Mouse (Mus musculus): ENCODE measurements around the gene Nxph1. TPM values are rescaled to one million over a fixed set of nuclear protein-coding genes. Genes with fewer than 3 reads are reported as not detected.

Gene Nxph1
- polyA plus RNA-seq, 1 experiment from 2014 or later = 12.8 TPM

DNA sequence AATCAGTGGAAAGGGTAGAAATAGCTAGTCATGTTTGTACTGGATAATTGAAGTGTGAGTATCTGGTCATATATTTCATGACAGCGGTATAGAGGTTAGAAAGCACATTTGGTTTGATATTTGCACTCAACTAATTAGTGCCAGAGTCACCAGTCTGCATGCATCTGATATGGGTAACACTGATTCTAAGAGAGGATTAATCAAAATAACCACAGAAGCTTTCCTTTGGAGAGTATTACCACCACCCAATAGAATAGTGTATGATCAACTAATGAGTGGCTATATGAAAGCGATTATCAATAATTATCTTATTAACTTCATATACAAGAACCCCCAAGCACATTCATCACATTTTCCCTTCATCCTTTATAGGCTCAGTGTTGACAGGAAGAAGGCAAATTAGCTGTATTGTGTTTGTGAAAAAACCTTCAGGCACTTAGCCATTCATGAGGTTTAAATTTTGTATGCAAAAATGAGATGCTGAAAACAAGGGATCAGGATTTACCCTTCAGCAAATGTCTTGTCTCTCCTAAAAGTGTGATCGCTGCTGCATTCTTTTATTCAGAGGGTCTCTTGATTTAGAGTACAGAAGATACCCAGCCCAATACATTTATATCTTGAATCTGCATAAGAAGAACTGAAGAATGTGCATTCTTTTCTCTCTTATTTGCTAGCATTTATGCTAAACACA lies 185.5 kb downstream of the Nxph1 start:
- H3K4me2 ChIP-seq (replicated peaks; ENCODE audit: low read depth, low read length) = no peak overlapping the region
- H3K36me3 ChIP-seq (ENCODE audit: control insufficient read depth, insufficient read depth, low read length) = no peaks in the 10 kb centered on the region
- H3K27me3 ChIP-seq (ENCODE audit: control insufficient read depth, insufficient read depth, low read length) = no peaks in the 10 kb centered on the region
- WGBS = 80% methylated on average over 3 of the region's 3 CpGs
- no peak overlapping the region for H3K27ac ChIP-seq (ENCODE audit: low read depth, low read length)
- no peak overlapping the region for H3K4me3 ChIP-seq (ENCODE audit: low read depth, low read length)
- H3K4me1 ChIP-seq (replicated peaks; ENCODE audit: control insufficient read depth, insufficient read depth, low read length) = no peaks in the 10 kb centered on the region
- ATAC-seq (ENCODE audit: low FRiP score) (no peak), DNase-seq (ENCODE audit: low spot score) (no peak)
- H3K9me3 ChIP-seq (ENCODE audit: control insufficient read depth, low read length) = no peaks in the 10 kb centered on the region
- H3K9ac ChIP-seq (ENCODE audit: low read depth, low read length) = no peak overlapping the region

DNA sequence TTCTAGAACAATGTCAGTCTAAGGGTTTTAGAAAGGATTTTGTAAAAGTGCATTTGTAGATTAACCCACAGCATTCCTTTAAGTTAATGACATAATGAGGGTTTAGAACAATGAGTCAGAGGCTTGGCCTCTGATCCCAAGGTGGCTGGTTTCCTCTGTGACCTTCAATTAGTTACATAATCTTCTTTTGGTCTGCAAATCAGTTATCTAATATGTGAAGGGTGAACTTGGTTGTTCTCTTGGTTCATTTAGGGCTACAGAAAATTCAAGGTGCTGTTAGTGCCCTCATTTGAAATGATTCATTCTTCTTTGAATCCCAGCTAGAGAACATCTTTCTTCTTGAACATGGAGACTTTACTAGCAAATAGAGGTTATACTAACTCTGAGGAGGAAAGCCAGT lies 199.7 kb downstream of the Nxph1 start:
- H3K36me3 ChIP-seq (ENCODE audit: control insufficient read depth, insufficient read depth, low read length) = no peaks in the 10 kb centered on the region
- H3K4me3 ChIP-seq (ENCODE audit: low read depth, low read length) = no peak overlapping the region
- ATAC-seq (ENCODE audit: low FRiP score) (no peak), DNase-seq (ENCODE audit: low spot score) (no peak)
- no peaks in the 10 kb centered on the region for H3K27me3 ChIP-seq (ENCODE audit: control insufficient read depth, insufficient read depth, low read length)
- no peak overlapping the region for H3K27ac ChIP-seq (ENCODE audit: low read depth, low read length)
- H3K9ac ChIP-seq (ENCODE audit: low read depth, low read length) = no peak overlapping the region
- no peak overlapping the region for H3K4me2 ChIP-seq (replicated peaks; ENCODE audit: low read depth, low read length)
- H3K4me1 ChIP-seq (replicated peaks; ENCODE audit: control insufficient read depth, insufficient read depth, low read length) = no peaks in the 10 kb centered on the region
- no peaks in the 10 kb centered on the region for H3K9me3 ChIP-seq (ENCODE audit: control insufficient read depth, low read length)

DNA sequence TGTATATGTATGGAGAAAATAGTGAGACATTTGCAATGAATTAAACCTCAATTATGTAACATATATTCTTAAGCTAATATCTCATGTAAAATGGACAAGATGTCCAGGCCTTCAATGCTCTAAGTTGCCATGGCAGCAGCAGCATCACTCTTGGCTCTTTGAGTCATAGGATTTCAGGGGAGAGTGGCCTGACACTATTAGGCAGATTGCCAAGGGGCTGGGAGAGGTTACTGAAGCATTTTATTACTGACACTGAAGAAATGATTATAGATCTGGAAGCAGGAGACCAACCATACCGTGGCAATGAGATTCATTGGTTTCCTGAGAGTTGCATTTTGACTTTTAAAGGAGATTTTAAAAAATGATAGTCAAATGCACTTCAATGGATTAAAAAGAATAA lies 201.6 kb downstream of the Nxph1 start:
- 45% methylated on average over 1 of the region's 1 CpGs for WGBS
- H3K9me3 ChIP-seq (ENCODE audit: control insufficient read depth, low read length) = no peaks in the 10 kb centered on the region
- ATAC-seq (ENCODE audit: low FRiP score) = peak; percentile 67

DNA sequence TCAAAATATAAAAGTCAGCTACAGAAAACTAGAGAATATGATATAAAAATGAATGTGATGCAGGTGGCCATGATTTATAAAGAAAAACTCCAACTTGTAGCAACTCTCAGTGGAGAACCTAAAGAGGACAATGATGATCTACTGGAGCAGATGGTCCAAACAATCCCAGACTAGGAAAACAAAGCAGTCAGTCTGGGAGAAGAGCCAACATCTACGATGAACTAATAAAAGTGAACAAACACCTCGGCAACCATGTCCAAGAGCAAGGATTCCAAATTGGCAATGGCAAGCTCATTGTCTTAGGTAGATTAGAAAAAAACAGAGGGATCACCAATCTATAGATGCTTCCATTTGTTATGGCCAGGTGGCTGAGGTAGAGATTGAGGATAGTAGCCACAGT lies 211.0 kb downstream of the Nxph1 start:
- H3K36me3 ChIP-seq (ENCODE audit: control insufficient read depth, insufficient read depth, low read length) = no peaks in the 10 kb centered on the region
- H3K9ac ChIP-seq (ENCODE audit: low read depth, low read length) = no peak overlapping the region
- no peak overlapping the region for H3K4me3 ChIP-seq (ENCODE audit: low read depth, low read length)
- no peaks in the 10 kb centered on the region for H3K4me1 ChIP-seq (replicated peaks; ENCODE audit: control insufficient read depth, insufficient read depth, low read length)
- no peak for ATAC-seq (ENCODE audit: low FRiP score)
- no peak overlapping the region for H3K4me2 ChIP-seq (replicated peaks; ENCODE audit: low read depth, low read length)
- H3K27me3 ChIP-seq (ENCODE audit: control insufficient read depth, insufficient read depth, low read length) = no peaks in the 10 kb centered on the region
- no peak overlapping the region for H3K27ac ChIP-seq (ENCODE audit: low read depth, low read length)
- no peak for DNase-seq (ENCODE audit: low spot score)
- 82% methylated on average over 2 of the region's 2 CpGs for WGBS
- H3K9me3 ChIP-seq (ENCODE audit: control insufficient read depth, low read length) = no peaks in the 10 kb centered on the region

More for the DNA sequence above, 201.6 kb downstream of the Nxph1 start:
- peak; percentile 9 for DNase-seq (ENCODE audit: low spot score)
- Histone ChIP-seq H3K27ac (ENCODE audit: low read depth, low read length) (no peak overlapping the region), H3K4me3 (ENCODE audit: low read depth, low read length) (no peak overlapping the region), H3K4me1 (replicated peaks; ENCODE audit: control insufficient read depth, insufficient read depth, low read length) (no peaks in the 10 kb centered on the region), H3K36me3 (ENCODE audit: control insufficient read depth, insufficient read depth, low read length) (no peaks in the 10 kb centered on the region), H3K27me3 (ENCODE audit: control insufficient read depth, insufficient read depth, low read length) (no peaks in the 10 kb centered on the region), H3K9ac (ENCODE audit: low read depth, low read length) (no peak overlapping the region), H3K4me2 (replicated peaks; ENCODE audit: low read depth, low read length) (no peak overlapping the region)

DNA sequence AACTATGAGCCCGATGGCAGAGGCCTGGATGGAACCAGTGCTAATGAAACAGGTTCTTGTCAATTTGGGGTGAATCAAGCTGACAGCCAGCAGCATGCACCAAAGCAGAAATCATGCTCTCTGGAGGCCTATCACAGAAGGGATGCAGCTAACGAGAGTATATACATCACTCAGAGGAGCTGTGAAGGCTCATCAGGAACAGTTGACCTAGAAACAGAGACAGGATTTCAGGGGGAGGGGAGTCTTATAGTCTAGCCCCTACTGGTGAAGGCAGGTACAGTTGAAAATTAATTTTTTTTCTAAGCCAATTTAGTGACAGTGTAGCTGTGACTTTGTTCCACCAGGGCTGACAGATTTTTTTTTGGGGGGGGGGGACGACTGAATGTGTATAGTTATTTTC lies 234.2 kb downstream of the Nxph1 start:
- no peaks in the 10 kb centered on the region for H3K36me3 ChIP-seq (ENCODE audit: control insufficient read depth, insufficient read depth, low read length)
- DNase-seq (ENCODE audit: low spot score) = no peak
- no peak overlapping the region for H3K27ac ChIP-seq (ENCODE audit: low read depth, low read length)
- 49% methylated on average over 3 of the region's 3 CpGs for WGBS
- H3K9ac ChIP-seq (ENCODE audit: low read depth, low read length) = no peak overlapping the region
- H3K4me2 ChIP-seq (replicated peaks; ENCODE audit: low read depth, low read length) = no peak overlapping the region
- no peak for ATAC-seq (ENCODE audit: low FRiP score)
- H3K4me1 ChIP-seq (replicated peaks; ENCODE audit: control insufficient read depth, insufficient read depth, low read length) = no peaks in the 10 kb centered on the region
- no peaks in the 10 kb centered on the region for H3K9me3 ChIP-seq (ENCODE audit: control insufficient read depth, low read length)
- no peak overlapping the region for H3K4me3 ChIP-seq (ENCODE audit: low read depth, low read length)
- H3K27me3 ChIP-seq (ENCODE audit: control insufficient read depth, insufficient read depth, low read length) = no peaks in the 10 kb centered on the region

DNA sequence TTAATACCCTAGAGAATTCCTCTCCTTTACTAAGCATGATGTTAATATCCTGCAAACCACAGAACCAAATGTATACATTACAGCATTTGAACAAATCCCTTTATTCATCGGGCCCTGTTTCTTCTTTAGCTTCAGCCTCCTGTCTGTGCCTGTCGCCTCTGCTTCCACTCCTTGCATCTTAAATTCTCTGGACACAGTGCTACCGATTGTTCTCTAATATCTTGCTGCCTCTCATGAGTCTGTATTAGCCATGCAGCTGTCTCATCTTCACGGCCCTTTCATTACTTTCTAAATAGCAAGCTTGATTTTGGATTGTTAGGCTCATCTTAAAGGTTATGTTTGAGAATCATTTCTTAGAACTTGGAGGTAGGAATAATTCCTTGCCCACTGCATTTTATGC lies 262.5 kb downstream of the Nxph1 start:
- H3K9me3 ChIP-seq (ENCODE audit: control insufficient read depth, low read length) = no peaks in the 10 kb centered on the region
- H3K9ac ChIP-seq (ENCODE audit: low read depth, low read length) = no peak overlapping the region
- H3K36me3 ChIP-seq (ENCODE audit: control insufficient read depth, insufficient read depth, low read length) = no peaks in the 10 kb centered on the region
- 77% methylated on average over 4 of the region's 4 CpGs for WGBS
- H3K4me2 ChIP-seq (replicated peaks; ENCODE audit: low read depth, low read length) = no peak overlapping the region
- ATAC-seq (ENCODE audit: low FRiP score) = no peak
- no peaks in the 10 kb centered on the region for H3K4me1 ChIP-seq (replicated peaks; ENCODE audit: control insufficient read depth, insufficient read depth, low read length)
- H3K27ac ChIP-seq (ENCODE audit: low read depth, low read length) = no peak overlapping the region
- H3K4me3 ChIP-seq (ENCODE audit: low read depth, low read length) = no peak overlapping the region
- no peak for DNase-seq (ENCODE audit: low spot score)
- no peaks in the 10 kb centered on the region for H3K27me3 ChIP-seq (ENCODE audit: control insufficient read depth, insufficient read depth, low read length)

DNA sequence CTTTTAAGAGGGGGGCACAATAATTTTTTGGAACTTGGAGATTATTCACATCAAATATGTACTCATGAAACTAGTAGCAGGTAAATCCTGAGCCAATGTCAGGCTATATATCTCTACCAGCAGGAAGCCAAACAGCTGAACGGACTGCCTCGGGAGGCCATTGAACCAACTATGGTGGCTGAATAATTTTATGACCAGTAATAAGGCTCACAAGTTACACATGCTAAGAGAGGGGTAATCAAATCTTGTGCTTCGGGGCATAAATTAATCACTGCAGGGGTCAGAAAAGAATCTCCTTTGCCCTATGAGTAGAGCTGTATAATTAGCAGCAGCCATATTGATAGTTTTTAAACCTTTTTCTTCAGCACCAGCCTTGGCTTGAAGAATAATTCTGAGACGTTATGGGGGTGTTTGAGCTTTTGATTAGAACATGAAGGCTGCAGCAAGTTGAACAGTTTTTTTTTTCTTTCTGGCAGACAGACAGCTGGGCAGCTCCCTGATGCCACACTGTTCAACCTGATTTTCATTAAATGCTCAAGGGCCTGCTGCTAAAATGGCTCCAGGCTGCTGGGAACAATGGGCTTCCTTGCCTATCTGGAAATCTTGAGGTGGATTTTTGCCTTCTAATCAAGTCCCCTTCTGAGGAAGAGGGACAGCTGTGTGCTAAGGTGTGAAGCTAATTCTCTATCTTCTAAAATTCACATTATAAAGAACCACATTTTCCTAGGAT lies 272.7 kb downstream of the Nxph1 start:
- DNase-seq (ENCODE audit: low spot score) = peak; percentile 6
- no peaks in the 10 kb centered on the region for H3K27me3 ChIP-seq (ENCODE audit: control insufficient read depth, insufficient read depth, low read length)
- ATAC-seq (ENCODE audit: low FRiP score) = peak; percentile 67; the same call in 1 of the 2 replicates

DNA sequence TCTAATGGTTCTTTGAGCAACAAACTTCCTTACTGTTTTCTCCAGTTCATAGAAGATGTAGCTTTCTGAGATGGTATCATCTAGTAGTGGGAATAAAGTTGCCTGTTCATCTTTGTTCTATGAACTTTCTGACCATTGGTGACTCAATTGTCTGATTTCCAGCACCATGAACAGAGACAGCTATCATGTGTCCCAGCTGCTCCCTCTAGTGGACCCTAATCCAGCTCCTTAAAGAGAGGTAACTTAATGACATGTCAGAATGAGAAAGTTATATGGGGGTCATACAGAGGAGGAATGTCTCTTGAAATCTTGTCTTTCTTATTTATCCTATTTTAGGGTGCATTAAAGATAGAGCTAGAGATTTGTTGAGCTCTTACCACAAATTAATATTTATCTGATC lies 286.6 kb downstream of the Nxph1 start:
- Histone ChIP-seq H3K9ac (ENCODE audit: low read depth, low read length) (no peak overlapping the region), H3K27me3 (ENCODE audit: control insufficient read depth, insufficient read depth, low read length) (no peaks in the 10 kb centered on the region), H3K27ac (ENCODE audit: low read depth, low read length) (no peak overlapping the region), H3K36me3 (ENCODE audit: control insufficient read depth, insufficient read depth, low read length) (no peaks in the 10 kb centered on the region), H3K4me1 (replicated peaks; ENCODE audit: control insufficient read depth, insufficient read depth, low read length) (no peaks in the 10 kb centered on the region), H3K4me2 (replicated peaks; ENCODE audit: low read depth, low read length) (no peak overlapping the region), H3K4me3 (ENCODE audit: low read depth, low read length) (no peak overlapping the region), H3K9me3 (ENCODE audit: control insufficient read depth, low read length) (no peaks in the 10 kb centered on the region)
- ATAC-seq (ENCODE audit: low FRiP score) = peak; percentile 59; the same call in 1 of the 2 replicates
- peak; percentile 57 for DNase-seq (ENCODE audit: low spot score)

More for the DNA sequence above, 272.7 kb downstream of the Nxph1 start:
- Histone ChIP-seq H3K9me3 (ENCODE audit: control insufficient read depth, low read length) (no peaks in the 10 kb centered on the region), H3K36me3 (ENCODE audit: control insufficient read depth, insufficient read depth, low read length) (no peaks in the 10 kb centered on the region), H3K4me2 (replicated peaks; ENCODE audit: low read depth, low read length) (no peak overlapping the region), H3K27ac (ENCODE audit: low read depth, low read length) (no peak overlapping the region), H3K9ac (ENCODE audit: low read depth, low read length) (no peak overlapping the region), H3K4me1 (replicated peaks; ENCODE audit: control insufficient read depth, insufficient read depth, low read length) (no peaks in the 10 kb centered on the region), H3K4me3 (ENCODE audit: low read depth, low read length) (no peak overlapping the region)
- 70% methylated on average over 4 of the region's 4 CpGs for WGBS

DNA sequence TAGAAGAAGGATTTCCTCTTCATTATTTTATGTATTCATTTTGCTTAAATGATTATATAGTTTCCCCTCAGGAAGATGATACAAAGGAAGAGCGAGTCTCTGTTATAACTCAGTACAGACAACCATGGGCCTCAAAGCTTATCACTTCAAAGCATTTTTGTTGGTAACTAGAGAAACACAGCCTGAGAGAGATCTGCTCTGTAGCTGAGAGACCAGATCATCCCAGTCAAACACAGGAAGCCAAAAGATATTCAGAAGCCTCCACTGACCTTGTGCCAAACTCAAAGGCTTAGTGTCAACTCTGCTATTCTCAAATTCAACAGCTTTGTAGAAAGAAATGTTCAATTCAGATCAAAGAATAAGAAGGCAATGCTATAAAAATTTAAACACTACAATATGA lies 319.8 kb downstream of the Nxph1 start:
- no peak for ATAC-seq (ENCODE audit: low FRiP score)
- H3K4me1 ChIP-seq (replicated peaks; ENCODE audit: control insufficient read depth, insufficient read depth, low read length) = no peaks in the 10 kb centered on the region
- no peaks in the 10 kb centered on the region for H3K36me3 ChIP-seq (ENCODE audit: control insufficient read depth, insufficient read depth, low read length)
- H3K4me3 ChIP-seq (ENCODE audit: low read depth, low read length) = no peak overlapping the region
- no peaks in the 10 kb centered on the region for H3K9me3 ChIP-seq (ENCODE audit: control insufficient read depth, low read length)
- no peak overlapping the region for H3K27ac ChIP-seq (ENCODE audit: low read depth, low read length)
- no peak overlapping the region for H3K4me2 ChIP-seq (replicated peaks; ENCODE audit: low read depth, low read length)
- no peak for DNase-seq (ENCODE audit: low spot score)
- no peaks in the 10 kb centered on the region for H3K27me3 ChIP-seq (ENCODE audit: control insufficient read depth, insufficient read depth, low read length)
- WGBS = 44% methylated on average over 1 of the region's 1 CpGs
- H3K9ac ChIP-seq (ENCODE audit: low read depth, low read length) = no peak overlapping the region

All from hindbrain, embryonic 11.5 days (tissue).